Mouse (Mus musculus): Measurements from ENCODE around the gene Tma7.

- TF ChIP-seq CTCF (IDR thresholded peaks at IDR 0.05; ENCODE audit: borderline replicate concordance, extremely low read depth, insufficient read depth, insufficient read length) (no peak), POLR2A (IDR thresholded peaks at IDR 0.05; ENCODE audit: borderline replicate concordance, extremely low read depth, insufficient read depth, insufficient read length, poor library complexity, severe bottlenecking) (no peak)
Measured at GRCm38 (mm10) chr9:109049316-109049715, 33.1 kb downstream of the Tma7 start.
